Mouse (Mus musculus) E14TG2a.4 (cell line): ENCODE measurements around the gene Taok3.

ENCODE experiments used
- CTCF ChIP-seq: conservative IDR thresholded peaks from 2 replicates; pipeline ENCODE4 v1.5.1; 2014; ENCODE audit warnings: low read length
- POU5F1 ChIP-seq: IDR thresholded peaks from 2 replicates; pipeline ENCODE4 v1.6.1; 2014; ENCODE audit warnings: low read length, borderline replicate concordance

GRCm38 (mm10) chr5:117271945-117272344, 152.0 kb downstream of the Taok3 start:
- TF ChIP-seq POU5F1: no peak
- TF ChIP-seq CTCF: no peak
